Mouse (Mus musculus) heart, postnatal 0 days (tissue): Measurements from ENCODE around the gene Gm42791.

ENCODE experiments used
- CTCF ChIP-seq: IDR thresholded peaks from 2 replicates; pipeline ENCODE4 v1.5.1; 2016; ENCODE audit warnings: antibody characterized with exemption, control low read depth, low read depth
- EP300 ChIP-seq: IDR thresholded peaks from 2 replicates; pipeline ENCODE4 v1.6.1; 2016; ENCODE audit warnings: antibody characterized with exemption, low read depth

- no peak for TF ChIP-seq CTCF
- TF ChIP-seq EP300: no peak
These were observed 59.1 kb downstream of the Gm42791 start for GRCm38 (mm10) chr5:148935871-148936270.
